In the genomic region with DNA sequence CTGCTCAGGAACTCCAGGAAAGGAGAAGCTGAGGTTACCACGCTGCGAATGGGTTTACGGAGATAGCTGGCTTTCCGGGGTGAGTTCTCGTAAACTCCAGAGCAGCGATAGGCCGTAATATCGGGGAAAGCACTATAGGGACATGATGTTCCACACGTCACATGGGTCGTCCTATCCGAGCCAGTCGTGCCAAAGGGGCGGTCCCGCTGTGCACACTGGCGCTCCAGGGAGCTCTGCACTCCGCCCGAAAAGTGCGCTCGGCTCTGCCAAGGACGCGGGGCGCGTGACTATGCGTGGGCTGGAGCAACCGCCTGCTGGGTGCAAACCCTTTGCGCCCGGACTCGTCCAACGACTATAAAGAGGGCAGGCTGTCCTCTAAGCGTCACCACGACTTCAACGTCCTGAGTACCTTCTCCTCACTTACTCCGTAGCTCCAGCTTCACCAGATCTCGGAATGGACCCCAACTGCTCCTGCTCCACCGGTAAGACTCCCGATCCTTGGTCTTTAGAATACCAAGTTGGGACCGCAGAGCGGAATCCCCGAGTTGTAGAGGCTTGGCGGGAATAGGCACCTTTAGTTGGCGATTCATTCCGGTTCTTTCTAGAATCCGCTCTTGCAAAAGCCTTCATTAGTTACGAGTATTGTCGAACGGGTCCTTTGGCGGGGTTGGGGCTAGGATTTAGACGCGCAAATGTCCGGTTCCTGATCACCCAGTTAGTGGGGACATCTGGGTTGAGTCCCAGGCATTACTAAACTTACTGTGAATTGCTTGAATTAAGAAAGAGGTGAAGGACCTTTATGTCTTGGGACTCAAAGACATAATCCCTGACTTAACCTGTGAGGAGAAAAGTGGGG, we compare ENCODE assay signal across 7 mouse cellular contexts. TPM values are rescaled to one million over a fixed set of nuclear protein-coding genes. Genes with fewer than 3 reads are reported as not detected.
DNase-seq lines count a peak whose midpoint lies in the region; ATAC-seq and TF ChIP-seq lines count a peak whose summit lies in the region.

A gene (plus strand): TSS at position 226 of the 856 bp plus-strand sequence.

- peak within 1 kb of the TSS; percentile 6 for H3K9ac ChIP-seq in hindbrain, embryonic 16.5 days (ENCODE audit: low read depth, low read length)

- peak within 1 kb of the TSS; percentile 76 for H3K4me2 ChIP-seq in hindbrain, embryonic 16.5 days (ENCODE audit: low read length)

- no peak for TF ChIP-seq CTCF in gastrocnemius, adult 2 months (IDR thresholded peaks at IDR 0.05)

- peak within 1 kb of the TSS; percentile 95 for H3K27ac ChIP-seq in gastrocnemius, adult 2 months
- no peak within 1 kb of the TSS for H3K27ac ChIP-seq in hindbrain, embryonic 16.5 days (ENCODE audit: low read depth, low read length)

- WGBS in hindbrain, embryonic 16.5 days = under 1% methylated on average over 50 of the region's 50 CpGs

- peak within 1 kb of the TSS; percentile 75 for H3K4me3 ChIP-seq in gastrocnemius, adult 2 months
- peak within 1 kb of the TSS; percentile 37 for H3K4me3 ChIP-seq in hindbrain, embryonic 16.5 days (ENCODE audit: low read length)

- ATAC-seq in common myeloid progenitor, adult 5-6 weeks (replicated peaks; ENCODE audit: low read depth, poor library complexity, severe bottlenecking) = peak; percentile 87
- peak; percentile 87 for ATAC-seq in hindbrain, embryonic 16.5 days

- peak; percentile 86 for DNase-seq in adrenal gland, adult 18-20 months (ENCODE audit: low spot score in 2 of 2)
- DNase-seq in gastrocnemius, adult 2 months = peak; percentile 97
- DNase-seq in left cerebral cortex, adult 18-20 months (ENCODE audit: low spot score in 2 of 2) = peak; percentile 88 to 90
- peak; percentile 89 to 93 for DNase-seq in lung, postnatal 4 days
- DNase-seq in right cerebral cortex, adult 18-20 months = peak; percentile 94

- peaks cover 45% of the 10 kb centered on the region for H3K27me3 ChIP-seq in hindbrain, embryonic 16.5 days (replicated peaks; ENCODE audit: control insufficient read depth, insufficient read depth, low read length)

- H3K4me1 ChIP-seq in hindbrain, embryonic 16.5 days (ENCODE audit: control insufficient read depth, insufficient read depth, low read depth, low read length) = peaks cover 19% of the 10 kb centered on the region

- no peaks in the 10 kb centered on the region for H3K9me3 ChIP-seq in hindbrain, embryonic 16.5 days (ENCODE audit: control insufficient read depth, low read length)

- no peaks in the 10 kb centered on the region for H3K36me3 ChIP-seq in hindbrain, embryonic 16.5 days (ENCODE audit: control insufficient read depth, insufficient read depth, low read length)

- intact Hi-C loops in gastrocnemius, adult 2 months (cut with DNase I) = no loop called here

RNA-seq across cellular contexts. Expression of the gene that starts here (rescaled TPM):
- total RNA-seq in adrenal gland, adult 18-20 months (2021) = 100 to 1,000 TPM; 291 to 329 TPM
- total RNA-seq in common myeloid progenitor, adult 5-6 weeks (2017) = 115 and 180 TPM in 2 replicates
- total RNA-seq in gastrocnemius, adult 2 months (2021) = 100 to 1,000 TPM; 120 to 127 TPM
- 126 and 210 TPM in 2 replicates for polyA plus RNA-seq in hindbrain, embryonic 16.5 days (2015; fragmentation: Nextera tagmentation; extraction: Ambion mirVana)
- 100 to 1,000 TPM; 333 to 422 TPM for total RNA-seq in left cerebral cortex, adult 18-20 months (2021)
